Mouse (Mus musculus): ENCODE measurements at regions not wholly inside any gene's neighbourhood (a gene's known extent, or its start where the extent isn't known, plus 50 kb on each side); places are given as distances from the start of the nearest gene placed in this dataset.

DNA sequence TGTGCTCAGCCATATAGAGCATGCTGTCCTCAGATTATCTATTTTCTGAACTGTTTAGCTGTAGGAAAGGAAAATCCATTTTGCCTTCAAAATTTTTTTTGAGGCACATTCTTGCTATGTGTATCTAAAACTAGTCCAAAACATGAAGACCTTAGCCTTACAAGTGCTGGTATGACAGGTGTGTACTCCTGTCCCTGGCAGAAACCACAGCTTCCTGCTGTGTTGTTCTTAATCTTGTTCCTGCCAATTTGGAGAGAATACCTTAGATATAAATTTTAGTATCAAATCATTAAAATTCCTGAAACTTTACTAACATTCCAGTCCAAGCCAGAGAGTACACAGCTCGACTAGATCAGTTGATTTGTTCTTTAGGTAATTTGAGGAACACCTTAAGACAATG is 503.7 kb upstream of the Sptlc3 start:
- H3K79me2 ChIP-seq (ENCODE audit: control insufficient read depth, insufficient read depth, low read length, poor library complexity): no peaks in the 10 kb centered on the region
- H3K4me3 ChIP-seq (ENCODE audit: control insufficient read depth in 1 of 2, insufficient read depth in 1 of 2, low read depth in 2 of 2, low read length in 2 of 2): no peak overlapping the region
- no peak overlapping the region for H3K9ac ChIP-seq (ENCODE audit: control insufficient read depth, low read depth, low read length, poor library complexity, severe bottlenecking)
- TF ChIP-seq HCFC1 (IDR thresholded peaks at IDR 0.05; ENCODE audit: low read depth, low read length) (no peak), POLR2AphosphoS2 (IDR thresholded peaks at IDR 0.05; ENCODE audit: low read length) (no peak), ELF1 (IDR thresholded peaks at IDR 0.05; ENCODE audit: low read depth, low read length) (no peak), RAD21 (IDR thresholded peaks at IDR 0.05; ENCODE audit: low read depth, low read length) (no peak), ETS1 (IDR thresholded peaks at IDR 0.05; ENCODE audit: low read depth, low read length) (no peak), MEF2A (IDR thresholded peaks at IDR 0.05; ENCODE audit: extremely low read depth, insufficient replicate concordance, low read depth, low read length, poor library complexity, severe bottlenecking) (no peak), USF1 (IDR thresholded peaks at IDR 0.05; ENCODE audit: low read depth, low read length) (no peak), JUND (IDR thresholded peaks at IDR 0.05; ENCODE audit: low read depth, low read length) (no peak), UBTF (IDR thresholded peaks at IDR 0.05; ENCODE audit: borderline replicate concordance, insufficient read depth, low read depth, low read length) (no peak), MAZ (IDR thresholded peaks at IDR 0.05; ENCODE audit: low read depth, low read length) (no peak), USF2 (IDR thresholded peaks at IDR 0.05; ENCODE audit: borderline replicate concordance in 1 of 2, insufficient read depth in 1 of 2, low read depth in 1 of 2, low read length in 2 of 2) (no peak), NELFE (IDR thresholded peaks at IDR 0.05; ENCODE audit: low read depth, low read length) (no peak), ZMIZ1 (IDR thresholded peaks at IDR 0.05; ENCODE audit: low read depth, low read length) (no peak), CHD2 (IDR thresholded peaks at IDR 0.05; ENCODE audit: low read length) (no peak), BHLHE40 (IDR thresholded peaks at IDR 0.05; ENCODE audit: borderline replicate concordance, low read depth, low read length) (no peak), E2F4 (IDR thresholded peaks at IDR 0.05; ENCODE audit: borderline replicate concordance, low read depth, low read length) (no peak), GABPA (IDR thresholded peaks at IDR 0.05; ENCODE audit: low read depth, low read length) (no peak), SIN3A (IDR thresholded peaks at IDR 0.05; ENCODE audit: low read length) (no peak)
- no peak for DNase-seq (ENCODE audit: low read depth, low spot score)
- H3K4me1 ChIP-seq (ENCODE audit: control insufficient read depth in 1 of 2, insufficient read depth in 2 of 2, low read length in 2 of 2): no peaks in the 10 kb centered on the region
- no peaks in the 10 kb centered on the region for H3K9me3 ChIP-seq (replicated peaks; ENCODE audit: insufficient read depth, low read length)
- no peak overlapping the region for H3K27ac ChIP-seq (ENCODE audit: control insufficient read depth, low read depth, low read length)
- H3K36me3 ChIP-seq (ENCODE audit: control insufficient read depth in 1 of 2, insufficient read depth in 2 of 2, low read length in 2 of 2): no peaks in the 10 kb centered on the region
- H3K27me3 ChIP-seq (ENCODE audit: control insufficient read depth in 1 of 2, insufficient read depth in 2 of 2, low read length in 2 of 2): no peaks in the 10 kb centered on the region

DNA sequence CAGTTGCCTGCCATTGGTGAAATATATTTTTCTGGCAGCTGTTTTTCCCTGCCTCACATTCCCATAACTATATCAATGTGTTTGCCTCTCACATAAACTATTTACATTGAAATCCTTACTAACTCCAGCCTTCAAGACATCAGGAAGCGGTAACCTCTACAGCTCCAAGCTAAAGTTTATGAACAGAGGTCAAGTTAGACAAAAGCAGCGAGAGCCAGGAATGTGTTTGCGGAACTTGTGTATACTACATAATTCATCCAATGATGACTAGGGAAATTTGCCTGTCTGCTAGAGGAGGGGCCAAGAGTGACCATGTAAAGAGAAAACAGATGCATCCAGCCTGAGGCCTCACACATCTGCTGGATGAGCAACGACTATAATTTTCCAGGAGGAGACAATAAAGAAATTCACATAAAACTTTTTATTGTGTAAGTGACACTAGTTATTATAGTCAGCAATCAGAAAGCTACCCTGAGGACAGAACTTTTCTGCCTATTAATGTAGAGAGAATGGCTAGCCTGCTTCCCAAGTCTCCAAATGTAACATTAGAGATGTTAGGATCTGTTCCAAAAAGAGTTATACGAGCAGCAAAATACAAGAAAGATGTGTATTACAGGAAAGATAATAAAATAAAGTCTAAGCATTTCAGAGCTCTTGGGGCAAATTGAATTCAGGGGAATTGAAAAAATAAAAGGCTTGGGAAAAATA is 461.5 kb upstream of the Sptlc3 start:
- no peaks in the 10 kb centered on the region for H3K9me3 ChIP-seq (replicated peaks; ENCODE audit: insufficient read depth, low read length)

More for the DNA sequence above, 461.5 kb upstream of the Sptlc3 start:
- Histone ChIP-seq H3K4me1 (ENCODE audit: control insufficient read depth in 1 of 2, insufficient read depth in 2 of 2, low read length in 2 of 2) (no peaks in the 10 kb centered on the region), H3K27ac (ENCODE audit: control insufficient read depth, low read depth, low read length) (no peak overlapping the region), H3K9ac (ENCODE audit: control insufficient read depth, low read depth, low read length, poor library complexity, severe bottlenecking) (no peak overlapping the region), H3K27me3 (ENCODE audit: control insufficient read depth in 1 of 2, insufficient read depth in 2 of 2, low read length in 2 of 2) (no peaks in the 10 kb centered on the region), H3K36me3 (ENCODE audit: control insufficient read depth in 1 of 2, insufficient read depth in 2 of 2, low read length in 2 of 2) (no peaks in the 10 kb centered on the region), H3K4me3 (ENCODE audit: control insufficient read depth in 1 of 2, insufficient read depth in 1 of 2, low read depth in 2 of 2, low read length in 2 of 2) (no peak overlapping the region), H3K79me2 (ENCODE audit: control insufficient read depth, insufficient read depth, low read length, poor library complexity) (no peaks in the 10 kb centered on the region)
- DNase-seq (ENCODE audit: low read depth, low spot score): no peak
- TF ChIP-seq ELF1 (IDR thresholded peaks at IDR 0.05; ENCODE audit: low read depth, low read length): no peak
- no peak for TF ChIP-seq E2F4 (IDR thresholded peaks at IDR 0.05; ENCODE audit: borderline replicate concordance, low read depth, low read length)
- TF ChIP-seq USF1 (IDR thresholded peaks at IDR 0.05; ENCODE audit: low read depth, low read length): no peak
- TF ChIP-seq MAX (IDR thresholded peaks at IDR 0.05; ENCODE audit: low read length): no peak
- no peak for TF ChIP-seq MAFK (IDR thresholded peaks at IDR 0.05; ENCODE audit: borderline replicate concordance, low read depth, low read length)
- TF ChIP-seq MAZ (IDR thresholded peaks at IDR 0.05; ENCODE audit: low read depth, low read length): no peak
- TF ChIP-seq HCFC1 (IDR thresholded peaks at IDR 0.05; ENCODE audit: low read depth, low read length): no peak
